Mouse (Mus musculus): ENCODE data around the gene Elovl1.
A peak's percentile ranks its signal among the peaks of the same experiment; 100 is the strongest.

Gene Elovl1

GRCm38 (mm10) chr4:118427768-118428451, at the start of gene Elovl1:
Elovl1 (plus strand) TSS chr4:118428093.
- peak; percentile 78 for DNase-seq (ENCODE audit: low read depth)

- DNase-seq (ENCODE audit: low read depth), result no peak
Observed at GRCm38 (mm10) chr4:118383271-118383670, 44.6 kb upstream of the Elovl1 start.

GRCm38 (mm10) chr4:118387316-118387715, 40.6 kb upstream of the Elovl1 start:
- DNase-seq (ENCODE audit: low read depth), result no peak

- DNase-seq (ENCODE audit: low read depth), result no peak
Observed at GRCm38 (mm10) chr4:118390146-118390545, 37.7 kb upstream of the Elovl1 start.

- no peak for DNase-seq (ENCODE audit: low read depth)
Observed at GRCm38 (mm10) chr4:118394505-118394904, 33.4 kb upstream of the Elovl1 start.

- no peak for DNase-seq (ENCODE audit: low read depth)
Observed at GRCm38 (mm10) chr4:118395289-118395688, 32.6 kb upstream of the Elovl1 start.

GRCm38 (mm10) chr4:118396433-118396832, 31.5 kb upstream of the Elovl1 start:
- DNase-seq (ENCODE audit: low read depth), result no peak

GRCm38 (mm10) chr4:118398400-118398799, 29.5 kb upstream of the Elovl1 start:
- no peak for DNase-seq (ENCODE audit: low read depth)

- no peak for DNase-seq (ENCODE audit: low read depth)
Observed at GRCm38 (mm10) chr4:118401421-118401820, 26.5 kb upstream of the Elovl1 start.

- no peak for DNase-seq (ENCODE audit: low read depth)
Observed at GRCm38 (mm10) chr4:118401918-118402317, 26.0 kb upstream of the Elovl1 start.

GRCm38 (mm10) chr4:118402701-118403100, 25.2 kb upstream of the Elovl1 start:
- DNase-seq (ENCODE audit: low read depth), result no peak

- DNase-seq (ENCODE audit: low read depth), result peak; percentile 92
Observed at GRCm38 (mm10) chr4:118409142-118409900, 18.6 kb upstream of the Elovl1 start, which contains the start of the genes Szt2 and Med8. Szt2 (minus strand) TSS chr4:118409273. Med8 (plus strand) TSS chr4:118409337.

- no peak for DNase-seq (ENCODE audit: low read depth)
Observed at GRCm38 (mm10) chr4:118410871-118411270, 17.0 kb upstream of the Elovl1 start.

- DNase-seq (ENCODE audit: low read depth), result no peak
Observed at GRCm38 (mm10) chr4:118413553-118413952, 14.3 kb upstream of the Elovl1 start.

- no peak for DNase-seq (ENCODE audit: low read depth)
Observed at GRCm38 (mm10) chr4:118415779-118416178, 12.1 kb upstream of the Elovl1 start.

GRCm38 (mm10) chr4:118416329-118416728, 11.6 kb upstream of the Elovl1 start:
- DNase-seq (ENCODE audit: low read depth), result no peak

GRCm38 (mm10) chr4:118417112-118417797, 10.6 kb upstream of the Elovl1 start:
- DNase-seq (ENCODE audit: low read depth), result no peak

GRCm38 (mm10) chr4:118421384-118421783, 6.5 kb upstream of the Elovl1 start:
- DNase-seq (ENCODE audit: low read depth), result no peak

- no peak for DNase-seq (ENCODE audit: low read depth)
Observed at GRCm38 (mm10) chr4:118424541-118425160, 3.2 kb upstream of the Elovl1 start.

- DNase-seq (ENCODE audit: low read depth), result no peak
Observed at GRCm38 (mm10) chr4:118425374-118425773, 2.5 kb upstream of the Elovl1 start.

- DNase-seq (ENCODE audit: low read depth), result no peak
Observed at GRCm38 (mm10) chr4:118427415-118427767, 502 bp upstream of the Elovl1 start.

GRCm38 (mm10) chr4:118428531-118429214, 780 bp downstream of the Elovl1 start:
- DNase-seq (ENCODE audit: low read depth), result no peak

All from naive thymus-derived CD4-positive, alpha-beta T cell, adult 2 months (primary cell).